Mouse (Mus musculus) spleen, postnatal 14 days (tissue): ENCODE results near the gene Baiap2l2.

Experiments used
- DNase-seq, 2 experiments: peaks; one replicate each; pipeline ENCODE4 v3.0.0; 2021 to 2022; ENCODE audit warnings: low spot score in 2 of 2

Baiap2l2 gene

DNA sequence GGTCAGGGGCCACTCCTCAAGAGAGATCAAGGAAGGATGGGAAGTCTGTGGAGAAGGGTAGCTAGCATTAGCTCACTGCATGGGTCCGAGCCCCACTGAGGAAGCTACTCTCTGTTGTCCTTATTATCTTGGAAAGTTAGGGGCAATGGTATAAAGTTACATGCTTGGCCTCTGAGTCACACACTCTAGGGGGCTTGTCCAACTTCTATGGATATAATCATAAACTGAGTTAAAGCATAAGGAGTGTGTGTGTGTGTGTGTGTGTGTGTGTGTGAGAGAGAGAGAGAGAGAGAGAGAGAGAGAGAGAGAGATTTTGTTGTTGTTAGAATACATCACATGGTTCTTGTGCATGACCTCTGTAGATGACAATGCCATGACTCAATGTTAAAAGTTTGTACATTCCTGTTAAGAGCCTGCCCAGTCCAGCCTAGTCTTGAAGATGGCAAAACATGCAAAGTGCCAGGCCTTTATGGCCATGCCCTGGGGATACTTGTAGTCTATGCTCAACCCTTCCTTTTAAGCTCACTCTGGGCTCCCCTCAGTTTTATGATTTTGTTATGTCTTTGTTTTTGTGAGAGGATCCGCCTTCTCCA, 14.3 kb upstream of the Baiap2l2 start:
- DNase-seq, result no peak

- no peak for DNase-seq
Measured at GRCm38 (mm10) chr15:79298553-79298952, 13.2 kb upstream of the Baiap2l2 start.

- no peak for DNase-seq
Measured at GRCm38 (mm10) chr15:79292779-79293178, 7.4 kb upstream of the Baiap2l2 start.

- no peak for DNase-seq
Measured at GRCm38 (mm10) chr15:79290340-79290739, 5.0 kb upstream of the Baiap2l2 start.

- DNase-seq, result no peak
Measured at GRCm38 (mm10) chr15:79289441-79289840, 4.1 kb upstream of the Baiap2l2 start.

DNA sequence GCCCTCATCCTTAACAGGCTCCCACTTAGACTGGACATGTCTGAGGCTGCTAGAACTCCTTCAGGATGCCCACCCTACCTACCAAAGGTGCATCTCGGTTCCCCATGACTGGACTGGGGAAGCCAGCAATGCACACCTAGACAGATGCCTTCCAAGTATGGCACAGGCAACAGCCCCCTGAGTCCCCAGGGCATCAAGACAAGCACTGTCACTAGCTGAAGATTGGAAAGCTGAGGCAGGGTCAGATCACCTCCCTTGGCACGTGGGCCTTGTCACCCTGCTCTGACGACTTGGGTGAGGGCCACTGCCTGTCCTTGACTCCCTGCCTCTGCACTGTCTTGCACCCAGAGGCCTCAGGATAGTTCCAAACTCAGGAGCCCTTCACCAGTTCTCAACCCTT, 3.0 kb upstream of the Baiap2l2 start:
- DNase-seq, result no peak

- no peak for DNase-seq
Measured at GRCm38 (mm10) chr15:79287091-79287490, 1.8 kb upstream of the Baiap2l2 start.

DNA sequence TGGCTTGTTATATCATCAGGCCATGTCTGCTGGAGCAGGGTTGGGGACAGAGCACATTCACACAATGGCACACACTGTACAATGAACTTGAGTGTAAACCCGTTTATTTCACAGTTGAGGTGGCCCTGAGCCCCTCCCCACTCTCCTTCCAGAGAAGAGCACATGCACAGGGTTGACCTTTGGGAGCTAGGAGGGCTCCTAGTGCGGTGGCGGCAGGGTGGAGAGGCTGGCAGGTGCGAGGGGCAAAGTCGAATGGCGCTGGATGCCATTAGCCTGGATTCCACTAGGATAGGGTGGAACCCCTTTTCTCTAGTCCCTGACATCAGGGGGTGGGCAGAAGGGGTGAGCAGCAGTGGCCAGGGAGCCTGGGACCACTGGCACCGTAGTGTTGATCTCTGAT, 804 bp upstream of the Baiap2l2 start:
- no peak for DNase-seq

- peak in 1 of 2 experiments; percentile 5 for DNase-seq
Measured at GRCm38 (mm10) chr15:79283371-79283770, 2.0 kb downstream of the Baiap2l2 start.

DNA sequence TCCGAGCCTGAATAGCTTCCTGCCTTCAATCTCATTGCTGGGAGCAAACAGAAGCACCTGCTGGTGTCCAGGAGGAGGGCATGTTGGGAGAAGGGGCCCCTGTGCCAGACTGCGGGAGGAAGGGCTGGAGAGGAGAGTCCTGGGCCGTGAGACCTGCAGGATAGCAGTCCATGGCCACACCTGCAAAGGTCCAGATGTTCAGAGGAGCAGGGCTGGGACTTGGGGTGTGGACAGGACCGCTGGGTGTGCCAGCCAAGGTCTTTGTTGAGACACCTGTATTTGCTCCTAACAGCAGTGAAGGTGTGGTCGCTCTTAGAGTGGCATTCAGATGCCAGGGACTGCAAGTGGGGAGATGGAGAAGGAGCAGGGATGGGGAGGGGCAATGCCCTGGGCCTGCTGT, 2.9 kb downstream of the Baiap2l2 start:
- DNase-seq, result no peak

- peak in 1 of 2 experiments; percentile 6 for DNase-seq
Measured at GRCm38 (mm10) chr15:79281389-79281788, 3.9 kb downstream of the Baiap2l2 start.

- peak in 1 of 2 experiments; percentile 6 for DNase-seq
Measured at GRCm38 (mm10) chr15:79280850-79281249, 4.5 kb downstream of the Baiap2l2 start.

GRCm38 (mm10) chr15:79280209-79280608, 5.1 kb downstream of the Baiap2l2 start:
- peak; percentile 6 to 20 for DNase-seq

- DNase-seq, result no peak
Measured at GRCm38 (mm10) chr15:79277728-79278127, 7.6 kb downstream of the Baiap2l2 start.

- DNase-seq, result no peak
Measured at GRCm38 (mm10) chr15:79273020-79273419, 12.3 kb downstream of the Baiap2l2 start.

- DNase-seq, result peak in 1 of 2 experiments; percentile 34
Measured at GRCm38 (mm10) chr15:79271124-79271746, 14.1 kb downstream of the Baiap2l2 start.

GRCm38 (mm10) chr15:79270317-79271123, 14.8 kb downstream of the Baiap2l2 start:
- DNase-seq, result peak; percentile 52 to 55

- DNase-seq, result no peak
Measured at GRCm38 (mm10) chr15:79268521-79268920, 16.8 kb downstream of the Baiap2l2 start.

DNA sequence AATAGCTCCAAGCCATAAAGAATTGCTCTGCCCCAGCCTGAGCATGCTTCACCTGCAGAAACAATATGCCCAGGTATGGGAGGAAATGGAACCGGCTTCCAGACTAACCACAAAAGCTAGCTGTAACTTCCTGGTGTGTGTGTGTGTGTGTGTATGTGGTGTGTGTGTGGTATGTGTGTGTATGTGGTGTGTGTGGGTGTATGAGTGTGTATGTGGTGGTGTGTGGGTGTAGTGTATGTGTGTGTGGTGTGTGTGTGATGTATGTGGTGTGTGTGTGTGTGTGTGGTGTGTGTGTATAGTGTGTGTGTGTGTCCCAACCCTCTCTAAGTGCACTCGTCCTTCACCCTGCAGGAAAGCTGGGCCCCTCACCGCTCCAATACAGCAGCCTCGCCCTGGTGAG, 20.0 kb downstream of the Baiap2l2 start:
- DNase-seq, result no peak

GRCm38 (mm10) chr15:79263726-79264125, 21.6 kb downstream of the Baiap2l2 start:
- DNase-seq, result no peak

GRCm38 (mm10) chr15:79262786-79263309, 22.5 kb downstream of the Baiap2l2 start:
- DNase-seq, result no peak

GRCm38 (mm10) chr15:79262375-79262774, 23.0 kb downstream of the Baiap2l2 start:
- no peak for DNase-seq

DNA sequence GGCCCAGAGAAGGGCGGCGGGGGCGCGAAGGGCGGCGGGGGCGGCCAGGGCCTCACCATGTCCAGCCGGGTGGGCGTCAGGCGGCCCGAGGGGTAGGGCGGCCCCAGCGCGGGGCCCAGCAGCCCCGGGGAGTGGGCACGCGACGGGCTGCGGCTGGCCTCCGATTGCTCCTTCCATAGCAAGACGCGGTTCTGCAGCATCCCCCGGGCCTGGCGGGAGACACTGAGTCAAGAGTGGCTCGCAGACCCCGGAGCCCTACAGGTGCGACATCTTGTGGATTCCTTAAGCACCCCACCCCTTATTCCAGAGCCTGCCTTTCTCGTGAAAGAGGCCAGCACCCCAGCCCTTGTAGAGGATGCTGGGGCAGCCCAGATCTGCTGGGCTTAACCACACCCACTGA, 23.6 kb downstream of the Baiap2l2 start:
- no peak for DNase-seq
